Mouse (Mus musculus): ENCODE results near the gene Lpcat1. TPM values are rescaled to one million over a fixed set of nuclear protein-coding genes. Genes with fewer than 3 reads are reported as not detected.

Lpcat1 gene
- total RNA-seq, 1 experiment from 2014 or later: 18.7 TPM

DNA sequence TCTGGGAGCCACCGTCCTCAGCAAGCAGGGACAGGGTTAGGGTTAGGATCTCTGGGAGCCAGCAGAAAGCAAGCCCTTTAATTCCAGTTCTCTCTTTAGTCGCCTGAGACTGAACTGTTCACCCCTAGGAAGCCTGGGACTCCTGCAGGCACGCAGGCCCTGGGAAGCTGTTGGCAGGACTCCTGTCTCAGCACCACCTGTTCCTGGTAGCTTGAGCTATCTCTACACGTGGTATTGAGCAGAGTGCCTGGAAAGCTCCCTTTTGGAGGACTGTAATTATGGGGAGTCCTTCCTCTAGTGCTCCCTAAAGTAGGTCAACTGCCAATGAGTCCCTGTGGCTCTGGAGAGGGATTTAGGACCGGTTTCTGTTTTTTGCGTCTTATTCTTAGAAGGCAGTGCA lies 7.2 kb downstream of the Lpcat1 start:
- ATAC-seq (replicated peaks; ENCODE audit: low read depth, poor library complexity, severe bottlenecking): no peak

DNA sequence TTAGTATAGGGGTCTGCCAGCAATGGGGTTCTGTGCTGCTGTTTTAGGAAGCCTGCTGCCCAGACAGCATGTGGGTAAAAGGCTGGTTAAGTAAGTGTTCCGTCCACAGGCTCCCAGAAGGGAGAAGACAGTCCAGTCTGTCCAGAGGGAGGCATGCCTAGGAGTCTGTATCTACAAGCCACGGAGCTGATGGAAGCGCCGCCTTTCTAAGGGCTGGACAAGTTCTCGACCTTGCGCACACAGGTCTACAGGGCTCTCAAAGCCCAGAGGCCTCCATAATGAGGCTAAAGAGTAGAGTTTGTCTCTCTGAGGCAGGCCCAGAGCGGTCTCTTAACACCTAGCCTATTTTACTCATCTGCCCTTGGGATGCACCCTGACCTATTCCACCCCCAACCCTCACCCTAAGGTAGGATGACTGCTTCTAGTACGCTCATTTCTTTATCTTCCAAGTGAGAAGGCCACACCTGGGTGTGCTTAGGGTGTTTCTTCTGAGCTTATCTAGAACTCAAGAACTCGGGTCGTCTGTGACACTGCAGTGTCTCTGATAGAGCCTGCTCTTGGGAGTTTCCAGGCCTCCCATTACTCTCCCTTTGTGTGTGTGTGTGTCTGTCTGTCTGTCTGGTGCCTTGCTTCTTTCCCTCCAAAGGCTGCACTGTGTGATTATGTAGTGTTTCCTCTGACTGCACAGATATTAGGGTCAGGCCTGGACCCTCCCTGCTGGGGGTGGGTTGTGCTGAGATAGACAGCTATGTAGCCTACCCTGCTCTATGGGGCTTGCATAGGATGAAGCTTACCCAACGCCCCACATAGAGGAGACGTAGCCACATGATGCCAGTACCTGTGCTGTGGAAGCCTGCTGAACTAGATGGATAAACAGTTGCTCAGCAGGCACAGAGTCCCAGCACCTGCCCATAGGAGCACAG lies 8.3 kb downstream of the Lpcat1 start:
- peak; percentile 37 for ATAC-seq (replicated peaks; ENCODE audit: low read depth, poor library complexity, severe bottlenecking)

- ATAC-seq (replicated peaks; ENCODE audit: low read depth, poor library complexity, severe bottlenecking): peak; percentile 77
Observed at GRCm38 (mm10) chr13:73476259-73476658, 9.3 kb downstream of the Lpcat1 start.

- no peak for ATAC-seq (replicated peaks; ENCODE audit: low read depth, poor library complexity, severe bottlenecking)
Observed at GRCm38 (mm10) chr13:73476796-73477195, 9.8 kb downstream of the Lpcat1 start.

- no peak for ATAC-seq (replicated peaks; ENCODE audit: low read depth, poor library complexity, severe bottlenecking)
Observed at GRCm38 (mm10) chr13:73477841-73478240, 10.8 kb downstream of the Lpcat1 start.

DNA sequence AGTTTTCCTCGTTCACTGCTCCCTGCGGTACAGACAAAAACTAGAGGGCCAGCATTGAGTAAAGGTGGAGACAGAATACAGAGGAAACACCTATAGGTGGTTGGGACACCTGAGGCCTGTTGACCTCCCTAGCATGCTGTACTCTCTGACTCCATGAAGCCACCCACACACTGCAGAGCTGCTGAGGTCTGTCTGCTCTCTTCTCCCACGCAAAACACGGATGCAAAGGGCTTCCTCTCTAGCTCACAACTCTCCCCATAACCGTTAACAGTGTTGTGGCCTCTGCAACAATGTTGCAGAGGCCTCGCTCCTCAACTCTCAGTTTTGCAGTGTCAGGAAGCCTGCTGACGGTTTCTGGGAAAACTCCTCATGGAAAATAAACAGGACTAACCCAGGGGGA lies 15.5 kb downstream of the Lpcat1 start:
- ATAC-seq (replicated peaks; ENCODE audit: low read depth, poor library complexity, severe bottlenecking): no peak

DNA sequence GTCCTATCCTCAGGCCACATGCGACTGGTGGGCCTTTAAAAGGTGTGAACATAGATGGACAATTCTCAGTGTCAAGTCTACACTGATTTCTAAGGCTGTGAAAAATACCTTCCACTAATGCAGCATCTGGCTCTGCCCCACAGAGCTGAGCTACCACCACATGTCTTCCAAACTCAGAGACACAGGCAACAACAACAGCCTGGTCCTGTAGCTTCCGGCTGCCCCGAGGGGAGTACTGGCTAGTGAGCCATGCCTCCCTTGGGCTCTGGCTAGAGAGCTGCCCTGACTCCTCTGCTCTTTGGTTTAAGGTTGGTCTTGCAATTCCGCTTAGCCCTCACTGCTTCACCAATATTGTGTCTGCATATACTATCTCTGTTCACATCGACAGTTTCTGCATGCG lies 16.3 kb downstream of the Lpcat1 start:
- ATAC-seq (replicated peaks; ENCODE audit: low read depth, poor library complexity, severe bottlenecking): no peak

DNA sequence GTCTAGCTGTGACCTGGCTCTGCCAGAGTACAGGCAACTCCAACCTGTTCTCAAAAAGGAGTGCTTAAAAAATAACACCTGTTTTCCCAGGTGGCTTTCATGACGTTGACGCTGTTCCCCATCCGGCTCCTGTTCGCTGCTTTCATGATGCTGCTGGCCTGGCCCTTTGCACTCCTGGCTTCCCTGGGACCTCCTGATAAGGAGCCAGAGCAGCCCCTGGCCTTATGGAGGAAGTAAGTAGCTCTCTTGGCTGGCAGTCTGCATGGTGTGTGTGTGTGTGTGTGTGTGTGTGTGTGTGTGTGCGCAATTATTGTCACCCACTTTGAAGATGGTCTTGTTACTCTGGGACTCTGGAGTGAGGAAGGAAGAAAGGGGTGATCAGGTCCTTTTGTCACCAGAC lies 17.2 kb downstream of the Lpcat1 start:
- peak; percentile 74 for ATAC-seq (replicated peaks; ENCODE audit: low read depth, poor library complexity, severe bottlenecking)

DNA sequence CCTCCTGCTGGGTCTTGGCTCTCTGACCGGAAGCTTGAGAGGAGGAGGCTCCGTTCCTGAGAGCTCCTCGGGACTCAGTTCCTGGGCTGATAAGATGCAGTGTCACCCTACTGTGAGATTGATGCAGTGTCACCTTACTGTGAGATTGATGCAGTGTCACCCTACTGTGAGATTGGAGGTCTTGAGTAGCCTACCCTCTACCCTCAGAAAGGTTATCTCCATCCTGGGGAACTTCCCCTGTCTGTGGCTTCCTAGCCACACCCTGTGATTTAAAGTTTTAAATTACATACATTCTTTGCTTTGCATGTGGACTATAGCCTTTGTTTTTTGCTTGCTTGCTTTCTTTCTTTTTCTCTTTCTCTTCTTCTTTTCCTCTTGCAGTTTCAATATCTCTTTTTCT lies 21.1 kb downstream of the Lpcat1 start:
- no peak for ATAC-seq (replicated peaks; ENCODE audit: low read depth, poor library complexity, severe bottlenecking)

DNA sequence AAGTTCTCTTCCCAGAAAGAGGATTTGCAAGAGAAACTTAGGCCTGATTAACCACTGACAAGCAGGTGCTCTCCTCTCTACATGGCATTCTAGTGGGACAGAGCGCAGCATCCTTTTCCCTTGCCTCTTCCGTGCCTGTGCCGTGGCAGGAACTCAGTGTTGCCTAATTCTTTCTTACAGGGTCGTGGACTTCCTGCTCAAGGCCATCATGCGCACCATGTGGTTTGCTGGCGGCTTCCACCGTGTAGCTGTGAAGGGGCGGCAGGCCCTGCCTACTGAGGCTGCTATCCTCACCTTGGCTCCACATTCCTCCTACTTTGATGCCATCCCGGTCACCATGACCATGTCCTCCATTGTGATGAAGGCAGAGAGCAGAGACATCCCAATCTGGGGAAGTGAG lies 21.7 kb downstream of the Lpcat1 start:
- peak; percentile 69 for ATAC-seq (replicated peaks; ENCODE audit: low read depth, poor library complexity, severe bottlenecking)

DNA sequence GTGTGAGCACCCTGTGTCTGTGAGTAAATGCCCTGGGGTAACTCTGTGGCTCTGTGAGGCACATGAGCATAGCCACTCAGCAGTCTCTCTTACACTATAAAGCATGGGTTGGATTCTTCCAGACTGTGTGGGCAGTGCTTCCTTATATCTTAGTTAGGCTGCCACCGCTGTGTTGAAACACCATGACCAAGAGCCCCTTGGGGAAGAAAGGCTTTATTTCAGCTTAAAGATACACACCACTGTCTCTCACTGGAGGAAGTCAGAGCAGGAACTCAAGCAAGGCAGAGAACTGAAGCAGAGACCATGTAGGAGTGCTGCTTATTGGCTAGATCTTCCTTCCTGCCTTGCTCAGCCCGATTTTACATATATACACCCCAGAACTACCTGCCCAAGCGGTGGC lies 23.0 kb downstream of the Lpcat1 start:
- ATAC-seq (replicated peaks; ENCODE audit: low read depth, poor library complexity, severe bottlenecking): peak; percentile 69

- no peak for ATAC-seq (replicated peaks; ENCODE audit: low read depth, poor library complexity, severe bottlenecking)
Observed at GRCm38 (mm10) chr13:73490564-73491170, 23.7 kb downstream of the Lpcat1 start.

- no peak for ATAC-seq (replicated peaks; ENCODE audit: low read depth, poor library complexity, severe bottlenecking)
Observed at GRCm38 (mm10) chr13:73493183-73493582, 26.2 kb downstream of the Lpcat1 start.

DNA sequence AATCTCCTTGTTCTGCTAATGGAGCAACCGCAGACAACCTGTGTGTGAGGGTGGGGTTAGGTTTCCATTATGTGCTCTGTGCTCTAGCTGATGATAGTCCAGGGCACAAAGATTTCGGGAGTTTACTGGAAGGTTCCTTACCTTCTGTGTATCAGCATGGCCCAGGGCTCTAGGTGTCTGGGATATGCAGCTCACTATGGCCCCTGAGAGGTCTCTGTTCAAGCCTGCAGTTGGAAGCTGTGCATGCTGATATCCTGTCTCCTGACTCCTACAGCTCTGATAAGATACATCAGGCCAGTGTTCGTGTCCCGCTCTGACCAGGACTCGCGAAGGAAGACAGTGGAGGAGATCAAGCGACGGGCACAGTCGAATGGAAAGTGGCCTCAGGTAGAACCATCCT lies 27.5 kb downstream of the Lpcat1 start:
- no peak for ATAC-seq (replicated peaks; ENCODE audit: low read depth, poor library complexity, severe bottlenecking)

DNA sequence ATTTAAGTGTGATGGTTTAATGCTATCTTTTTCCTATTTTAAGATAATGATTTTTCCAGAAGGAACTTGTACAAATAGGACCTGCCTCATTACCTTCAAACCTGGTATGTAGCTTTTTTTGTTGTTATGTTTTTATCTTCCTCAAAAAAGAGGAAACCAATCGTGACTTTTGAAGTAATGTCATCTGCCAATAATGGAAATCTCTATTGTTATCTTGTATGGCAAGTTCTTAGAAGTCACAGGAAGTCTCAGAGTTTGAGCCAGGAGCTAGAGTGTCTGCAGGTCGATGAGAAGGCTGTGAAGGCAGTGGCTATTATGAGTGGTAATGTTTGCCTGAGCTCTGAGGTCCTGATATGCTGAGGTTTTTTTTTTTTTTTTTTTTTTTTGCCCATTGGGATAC lies 29.1 kb downstream of the Lpcat1 start:
- no peak for ATAC-seq (replicated peaks; ENCODE audit: low read depth, poor library complexity, severe bottlenecking)

DNA sequence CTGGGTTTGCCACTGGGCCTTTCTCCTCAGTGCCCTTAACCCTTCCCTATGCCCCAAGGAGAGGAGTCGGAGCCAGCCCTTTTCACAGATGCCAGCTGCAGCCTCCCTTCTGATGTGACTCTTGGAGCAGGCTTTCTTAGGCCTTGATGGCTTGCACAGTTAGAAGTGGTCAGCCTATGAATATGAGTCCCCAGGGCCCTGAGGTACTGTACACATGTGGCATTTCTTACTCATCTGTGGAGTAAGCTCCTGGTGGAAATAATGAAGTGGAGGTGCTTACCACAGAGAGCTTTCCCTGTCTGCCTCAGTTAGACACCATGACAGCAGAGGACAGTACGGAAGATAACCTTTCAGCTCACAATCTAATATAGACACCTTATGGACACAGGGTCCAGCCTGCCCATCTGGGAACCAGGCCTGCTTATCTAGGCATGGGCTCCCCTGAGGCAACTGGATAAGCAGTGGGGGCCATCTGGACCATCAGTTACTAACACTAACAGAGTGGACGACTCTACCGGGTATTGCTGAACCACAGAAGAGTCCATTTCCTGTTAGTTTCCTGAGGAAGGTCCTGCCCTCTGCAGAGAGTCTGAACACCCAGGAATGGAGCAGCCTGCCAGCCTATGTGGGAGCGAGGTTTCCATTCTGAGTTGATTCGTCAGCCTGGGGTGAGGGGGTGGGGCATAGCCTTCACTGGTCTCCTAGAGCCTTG lies 33.1 kb downstream of the Lpcat1 start:
- ATAC-seq (replicated peaks; ENCODE audit: low read depth, poor library complexity, severe bottlenecking): peak; percentile 81

- ATAC-seq (replicated peaks; ENCODE audit: low read depth, poor library complexity, severe bottlenecking): 0 out of 2 replicates have a peak, but pooled peaks have one; percentile 36
Observed at GRCm38 (mm10) chr13:73502719-73503118, 35.7 kb downstream of the Lpcat1 start.

DNA sequence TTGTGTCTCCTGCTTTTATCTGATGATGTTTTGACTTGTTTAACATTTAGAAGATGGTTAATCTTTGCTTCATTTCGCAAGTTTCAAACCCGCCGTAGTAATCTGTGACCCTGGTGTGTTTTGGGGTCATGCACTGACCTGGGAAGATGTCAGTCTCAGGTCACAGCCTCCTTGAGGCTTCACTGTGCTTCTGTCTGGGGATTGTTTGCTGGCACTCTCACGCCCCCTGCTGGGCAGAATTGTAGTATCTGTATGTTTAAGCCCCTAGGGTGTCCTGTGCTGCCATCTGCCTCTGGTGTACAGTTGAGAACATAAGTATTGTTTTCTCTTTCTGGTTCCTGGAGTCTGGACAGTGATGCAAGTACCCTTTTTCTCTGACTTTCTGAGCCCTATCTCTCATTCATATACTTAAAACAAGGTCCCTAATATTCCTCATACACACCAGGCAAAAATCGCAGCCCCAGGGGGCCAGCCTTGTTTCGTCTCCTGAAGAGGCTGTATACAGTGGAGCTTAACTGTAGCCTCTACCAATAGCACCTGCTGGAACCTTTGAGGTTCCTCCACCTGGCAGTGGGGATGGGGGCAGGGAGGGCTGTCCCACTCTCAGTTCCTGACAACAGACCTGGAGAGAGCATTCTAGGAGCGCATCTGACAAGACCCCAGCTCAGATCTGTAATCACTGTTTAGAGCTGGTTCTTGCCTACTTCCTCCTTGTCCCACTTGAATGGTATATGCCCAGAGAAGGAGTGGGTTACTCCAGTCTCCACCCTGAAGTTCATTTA lies 38.9 kb downstream of the Lpcat1 start:
- peak; percentile 90 for ATAC-seq (replicated peaks; ENCODE audit: low read depth, poor library complexity, severe bottlenecking)

- no peak for ATAC-seq (replicated peaks; ENCODE audit: low read depth, poor library complexity, severe bottlenecking)
Observed at GRCm38 (mm10) chr13:73508817-73509550, 42.0 kb downstream of the Lpcat1 start.

All from common myeloid progenitor, adult 5-6 weeks (primary cell).